Mouse (Mus musculus) cortical plate, adult 2 months (tissue): ENCODE measurements at regions not wholly inside any gene's neighbourhood (a gene's known extent, or its start where the extent isn't known, plus 50 kb on each side); places are given as distances from the start of the nearest gene placed in this dataset.
"Not testable (repeated sequence)": the region's sequence is repeated elsewhere in the genome, so short reads cannot be mapped to it uniquely, and the experiment has no call there.

ENCODE experiments used
- H3K27ac ChIP-seq: fragments of 200-500 bp; 2 replicates; pipeline ENCODE4 v1.5.1; 2012; ENCODE audit warnings: low read length, control low read depth, inconsistent platforms; ENCODE audit not compliant: insufficient read depth
- H3K4me1 ChIP-seq: fragments of 200-500 bp; 2 replicates; pipeline ENCODE4 v1.6.1; 2011; ENCODE audit warnings: low read length; ENCODE audit not compliant: control insufficient read depth, insufficient read depth
- H3K4me3 ChIP-seq: fragments of 200-500 bp; 2 replicates; pipeline ENCODE4 v1.5.1; 2011; ENCODE audit warnings: mild to moderate bottlenecking, low read length, control low read depth; ENCODE audit not compliant: insufficient read depth
- CTCF ChIP-seq: fragments of 200-500 bp; IDR thresholded peaks from 2 replicates; pipeline ENCODE4 v1.5.1; 2011; ENCODE audit warnings: mild to moderate bottlenecking, control low read depth, low read length; ENCODE audit not compliant: insufficient read depth; ENCODE audit errors: extremely low read depth
- POLR2A ChIP-seq: fragments of 200-500 bp; IDR thresholded peaks from 2 replicates; pipeline ENCODE4 v1.6.1; 2011; ENCODE audit warnings: mild to moderate bottlenecking, low read length, control low read depth; ENCODE audit not compliant: insufficient read depth; ENCODE audit errors: extremely low read depth

DNA sequence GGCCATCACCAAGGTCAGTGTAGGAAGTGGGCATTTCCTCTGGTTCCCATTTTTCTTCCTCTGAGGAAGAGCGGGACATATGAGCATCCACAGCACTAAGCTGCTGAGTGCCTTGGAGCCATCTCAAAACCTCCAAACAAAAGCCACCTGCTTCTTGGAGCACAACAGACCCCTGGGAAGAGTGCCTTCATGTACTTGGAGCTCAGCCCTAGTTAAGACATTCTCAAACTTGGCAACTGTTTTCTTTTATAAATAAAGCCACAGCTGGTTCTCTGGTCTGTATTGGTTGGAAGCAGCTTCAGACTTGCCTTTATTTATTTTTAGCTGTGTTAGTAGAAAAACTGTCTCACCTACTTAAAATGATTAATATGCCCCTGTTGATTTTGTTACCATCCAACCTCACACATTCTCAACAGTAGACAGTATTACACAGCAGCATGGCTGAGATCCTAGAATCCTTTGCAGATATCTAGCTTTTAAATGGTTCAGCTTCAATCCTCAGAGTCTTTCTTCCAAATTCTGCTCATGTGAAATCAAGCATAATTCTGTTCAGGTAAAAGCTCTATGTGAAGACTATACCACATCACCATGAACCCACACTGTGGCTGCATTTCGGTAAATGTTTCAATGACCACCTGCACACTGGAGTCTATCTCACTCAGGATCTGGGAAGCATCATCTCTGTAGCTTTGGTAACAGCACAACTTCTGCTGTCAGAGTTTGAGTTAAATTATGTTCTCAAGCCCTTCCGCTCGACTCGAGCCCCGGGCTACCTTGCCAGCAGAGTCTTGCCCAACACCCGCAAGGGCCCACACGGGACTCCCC, 186.4 kb upstream of the Rarb start:
- Histone ChIP-seq H3K4me1 (no peaks in the 10 kb centered on the region), H3K27ac (no peak overlapping the region), H3K4me3 (no peak overlapping the region)
- no peak for TF ChIP-seq POLR2A
- no peak for TF ChIP-seq CTCF

DNA sequence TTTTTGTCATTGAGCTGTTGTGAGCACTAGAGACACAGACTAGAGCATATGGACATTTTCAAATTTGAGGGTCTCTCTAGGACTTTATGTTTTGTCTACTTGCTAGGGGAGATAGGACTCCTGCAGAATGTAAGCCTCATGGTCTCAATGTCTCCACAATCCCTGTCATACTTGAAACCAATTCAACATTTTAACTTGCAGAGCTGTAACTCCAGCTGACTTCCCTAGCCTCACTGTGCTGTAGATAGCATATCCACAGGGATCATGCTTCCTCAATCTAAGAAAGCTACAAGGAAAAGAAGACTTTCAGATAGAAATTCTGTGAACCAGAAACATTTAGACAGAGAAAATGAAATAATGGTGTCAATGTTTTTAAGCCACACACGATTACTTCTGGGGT, 185.8 kb upstream of the Rarb start:
- TF ChIP-seq POLR2A (no peak), CTCF (no peak)
- no peak overlapping the region for H3K27ac ChIP-seq
- H3K4me1 ChIP-seq, result no peaks in the 10 kb centered on the region
- H3K4me3 ChIP-seq, result no peak overlapping the region

DNA sequence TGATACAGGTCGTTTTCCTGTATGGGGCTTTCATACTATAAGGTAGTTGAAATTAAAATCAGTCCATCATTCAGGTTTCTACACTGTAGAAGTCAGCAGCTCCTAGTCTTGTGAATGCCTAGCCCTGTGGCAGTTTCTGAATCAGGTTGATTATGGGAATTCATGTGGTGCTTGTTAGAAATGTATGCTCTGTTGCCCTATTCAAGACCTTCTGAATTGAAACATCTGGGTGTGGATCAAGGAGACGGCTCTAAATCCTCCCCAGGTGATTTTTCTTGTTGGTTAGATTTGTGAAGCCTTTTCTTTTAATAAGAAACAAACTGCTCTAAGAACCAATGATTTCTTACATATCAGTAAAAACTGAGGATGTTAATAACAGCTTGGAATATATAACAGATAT, 177.8 kb upstream of the Rarb start:
- Histone ChIP-seq H3K27ac (no peak overlapping the region), H3K4me1 (no peaks in the 10 kb centered on the region), H3K4me3 (no peak overlapping the region)
- TF ChIP-seq POLR2A (no peak), CTCF (no peak)

DNA sequence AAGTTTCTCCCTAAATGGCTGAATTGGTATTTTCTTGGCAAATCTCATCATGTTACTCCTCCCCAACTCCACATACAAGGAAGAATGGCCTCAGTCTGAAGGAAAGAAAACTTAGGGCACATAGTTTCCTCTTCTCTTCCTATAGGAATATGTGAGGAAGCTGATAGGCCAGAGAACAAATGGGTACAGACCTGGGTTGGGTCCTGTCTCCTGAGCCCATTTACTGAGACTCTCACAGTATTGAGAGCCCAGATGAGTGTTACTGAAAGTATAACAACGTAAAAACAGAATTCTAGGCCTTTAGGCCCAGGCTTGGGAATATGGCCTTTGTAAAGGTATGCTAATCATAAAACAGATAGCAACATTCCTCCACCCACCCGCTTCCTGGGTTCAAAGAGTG, 152.0 kb upstream of the Rarb start:
- H3K4me3 ChIP-seq, H3K4me1 ChIP-seq, H3K27ac ChIP-seq: not testable (repeated sequence)

DNA sequence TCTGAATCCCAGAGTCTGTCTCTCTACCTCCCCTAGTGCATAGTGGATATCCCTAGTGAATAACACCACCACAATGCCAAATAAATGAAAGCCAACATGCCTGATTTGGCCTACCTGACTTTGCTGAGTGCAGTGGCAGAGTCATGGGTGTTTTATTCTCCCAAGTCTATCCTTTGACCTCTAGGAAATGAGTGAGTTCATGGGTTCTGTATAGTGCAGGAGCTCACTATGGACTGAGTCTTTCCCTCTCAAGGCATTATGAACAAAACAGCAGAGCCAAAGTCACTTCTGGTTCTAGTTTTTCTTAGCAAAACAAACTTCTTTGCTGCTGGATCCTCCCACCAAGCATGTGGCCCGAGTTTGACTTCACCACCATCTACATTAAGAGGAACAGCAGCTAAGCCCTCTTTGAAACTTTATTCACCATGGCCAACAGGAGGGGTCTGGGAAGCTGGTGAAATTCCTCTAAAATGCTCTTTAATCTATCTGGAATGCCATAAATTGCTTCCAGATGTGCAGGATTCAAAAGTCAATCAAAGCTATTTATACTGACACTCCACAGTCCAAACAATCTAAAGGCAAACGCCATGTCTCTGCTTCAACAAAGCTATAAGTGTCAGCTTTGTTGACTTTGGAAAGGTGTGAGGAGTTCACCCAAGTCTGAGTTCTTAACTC, 145.9 kb upstream of the Rarb start:
- no peak overlapping the region for H3K27ac ChIP-seq
- no peaks in the 10 kb centered on the region for H3K4me1 ChIP-seq
- no peak for TF ChIP-seq POLR2A
- no peak for TF ChIP-seq CTCF

DNA sequence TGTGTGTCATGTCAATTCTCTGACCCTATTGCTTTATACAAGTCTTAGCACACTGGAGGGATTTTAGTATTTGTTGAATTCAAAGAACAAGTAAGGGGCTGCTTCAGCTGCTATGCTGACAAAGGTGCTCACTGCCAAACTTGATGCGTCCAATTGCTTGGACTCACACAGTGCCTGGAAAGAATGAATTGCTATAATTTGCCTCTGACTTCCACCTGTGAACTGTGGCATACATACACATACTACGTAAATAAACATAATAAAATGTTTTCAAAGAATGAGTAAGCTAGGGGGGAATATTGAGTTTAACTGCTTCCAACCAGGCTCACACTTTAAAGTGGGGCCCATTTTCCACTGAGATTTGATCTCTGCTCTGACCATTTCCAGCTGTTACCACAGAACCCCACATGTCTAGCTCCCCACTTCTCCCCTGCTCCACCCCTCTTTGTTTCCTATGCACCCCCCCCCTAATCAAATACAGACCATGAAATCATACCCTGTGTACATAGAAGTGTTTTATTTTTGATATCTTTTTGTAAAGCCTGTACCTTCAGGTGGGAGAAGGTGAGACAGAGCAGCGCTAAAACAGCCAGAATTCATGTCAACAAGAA, 143.4 kb upstream of the Rarb start:
- no peaks in the 10 kb centered on the region for H3K4me1 ChIP-seq
- TF ChIP-seq POLR2A, result no peak
- no peak for TF ChIP-seq CTCF
- H3K27ac ChIP-seq, result no peak overlapping the region
- no peak overlapping the region for H3K4me3 ChIP-seq

More for the DNA sequence above, 145.9 kb upstream of the Rarb start:
- H3K4me3 ChIP-seq, result no peak overlapping the region

DNA sequence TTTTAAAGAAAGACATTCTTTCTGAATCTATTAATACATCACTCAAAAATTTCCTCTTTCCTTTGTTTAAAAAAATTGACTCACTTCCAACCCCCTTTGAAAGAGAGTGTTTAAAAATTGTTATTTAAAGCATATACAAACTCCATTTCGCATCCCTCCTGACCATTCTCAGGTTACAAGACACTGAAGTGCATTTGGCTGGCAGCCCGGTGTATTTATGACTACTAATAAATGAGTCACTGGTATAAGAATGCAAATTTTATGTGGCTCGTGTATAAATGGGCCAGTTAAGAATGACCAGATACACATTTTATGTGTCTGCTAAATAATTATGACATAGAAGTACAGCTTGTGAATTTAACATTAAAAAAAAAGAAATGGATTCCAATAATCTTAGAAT, 138.8 kb upstream of the Rarb start:
- no peak overlapping the region for H3K4me3 ChIP-seq
- no peak overlapping the region for H3K27ac ChIP-seq
- TF ChIP-seq CTCF (no peak), POLR2A (no peak)
- no peaks in the 10 kb centered on the region for H3K4me1 ChIP-seq

DNA sequence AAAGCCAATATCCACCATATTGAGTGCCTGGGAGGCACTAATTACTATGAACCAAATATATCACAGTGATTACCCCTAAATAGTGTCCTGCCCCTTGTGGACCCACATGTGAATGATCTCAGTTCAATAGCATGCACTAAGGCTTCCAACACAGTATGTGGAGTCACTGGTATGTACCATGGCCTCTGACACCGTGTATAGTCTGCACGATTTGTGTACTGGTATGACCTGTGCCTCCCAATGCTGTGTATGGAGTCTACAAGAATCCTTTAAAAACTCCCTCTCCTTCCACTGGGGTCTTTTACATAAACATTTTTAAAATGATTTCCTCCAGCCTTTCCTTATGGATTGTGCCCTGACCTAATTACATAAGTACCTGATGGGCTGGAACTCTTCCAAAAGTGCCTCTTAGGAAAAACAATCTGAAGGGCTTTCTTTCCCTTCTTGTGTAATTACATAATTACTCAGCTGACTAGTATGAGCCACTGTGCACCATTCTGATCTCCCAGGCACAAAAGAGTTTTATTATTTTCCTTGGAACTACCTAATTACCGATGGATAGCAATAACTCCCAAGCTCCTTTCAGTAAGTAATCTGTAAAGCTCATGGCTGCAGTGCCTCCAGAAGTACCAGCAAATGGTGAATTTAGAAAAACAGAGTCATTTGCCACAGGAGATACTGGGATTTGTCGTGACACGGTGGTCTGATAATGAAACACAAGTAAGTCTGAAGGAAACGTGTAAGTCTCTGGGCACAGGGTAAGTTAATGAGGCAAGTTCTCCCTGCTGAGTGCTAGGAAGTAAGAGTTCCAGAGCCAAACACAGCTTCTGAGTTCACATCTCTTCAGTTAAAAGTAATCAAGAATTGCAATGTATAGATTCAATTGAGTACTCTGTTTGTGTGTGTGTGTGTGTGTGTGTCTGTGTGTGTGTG, 135.8 kb upstream of the Rarb start:
- H3K4me3 ChIP-seq, result no peak overlapping the region
- H3K4me1 ChIP-seq, result no peaks in the 10 kb centered on the region
- H3K27ac ChIP-seq, result no peak overlapping the region
- TF ChIP-seq POLR2A (no peak), CTCF (no peak)

DNA sequence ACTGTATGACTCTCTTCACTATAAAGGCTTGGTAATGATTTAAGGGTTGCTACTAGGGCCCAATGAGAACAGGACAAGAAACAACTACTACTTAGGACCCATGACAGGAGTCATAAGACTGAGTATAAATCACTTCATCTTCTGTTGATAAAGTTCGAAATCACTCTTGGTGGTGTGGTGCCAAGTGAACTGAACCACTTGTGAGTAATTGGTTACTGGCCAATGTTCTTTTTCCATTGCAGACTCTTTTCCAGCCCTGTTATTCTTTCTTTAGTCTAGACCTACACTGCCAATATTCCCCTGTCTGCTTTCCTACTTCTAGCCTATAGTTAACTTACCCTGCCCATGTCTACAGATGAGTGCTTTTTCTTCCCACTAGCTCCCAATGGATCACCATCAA, 129.8 kb upstream of the Rarb start:
- Histone ChIP-seq H3K27ac (no peak overlapping the region), H3K4me3 (no peak overlapping the region), H3K4me1 (no peaks in the 10 kb centered on the region)
- no peak for TF ChIP-seq CTCF
- TF ChIP-seq POLR2A, result no peak

DNA sequence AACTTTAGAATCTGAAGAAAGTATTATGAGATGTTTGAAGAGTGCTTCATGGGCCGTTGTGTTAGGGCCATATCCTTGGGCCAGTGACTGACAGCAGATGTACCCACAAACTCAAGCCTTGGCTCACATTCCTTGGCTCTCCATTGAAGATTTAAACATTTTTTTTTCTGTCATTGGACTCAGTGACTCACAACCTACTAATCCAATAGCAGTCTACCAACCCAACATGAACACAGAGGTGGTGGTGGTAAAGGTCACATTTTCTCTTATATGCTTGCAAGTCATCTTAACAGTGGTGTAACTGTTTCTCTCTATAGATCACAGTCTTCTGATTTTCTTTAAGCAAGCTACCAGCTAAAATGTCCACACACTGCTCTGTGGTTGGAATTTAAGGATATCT, 125.5 kb upstream of the Rarb start:
- H3K4me3 ChIP-seq, result no peak overlapping the region
- H3K27ac ChIP-seq, result no peak overlapping the region
- TF ChIP-seq POLR2A (no peak), CTCF (no peak)
- no peaks in the 10 kb centered on the region for H3K4me1 ChIP-seq
